Mouse (Mus musculus) CH12.LX (cell line): ENCODE results near the gene Ppp1r3g.

ENCODE experiments used
- CHD1 ChIP-seq: IDR thresholded peaks from 2 replicates; pipeline ENCODE4 v1.6.1; 2012; ENCODE audit warnings: low read depth, low read length, improper control_type of control experiment, inconsistent platforms
- CTCF ChIP-seq, 2 experiments: IDR thresholded peaks in 1 of 2; conservative IDR thresholded peaks in 1 of 2; 2 replicates each; pipeline ENCODE4 v1.5.1; 2011 to 2012; ENCODE audit warnings: low read depth in 2 of 2, low read length in 2 of 2, improper control_type of control experiment in 1 of 2, inconsistent platforms in 1 of 2, mild to moderate bottlenecking in 1 of 2, moderate library complexity in 1 of 2
- E2F4 ChIP-seq: IDR thresholded peaks from 2 replicates; pipeline ENCODE4 v1.6.1; 2011; ENCODE audit warnings: low read depth, low read length, improper control_type of control experiment; ENCODE audit not compliant: insufficient replicate concordance
- HCFC1 ChIP-seq: IDR thresholded peaks from 2 replicates; pipeline ENCODE4 v1.6.1; 2012; ENCODE audit warnings: low read depth, mild to moderate bottlenecking, inconsistent platforms, low read length, improper control_type of control experiment
- MAFK ChIP-seq: IDR thresholded peaks from 2 replicates; pipeline ENCODE4 v1.6.1; 2011; ENCODE audit warnings: low read length, improper control_type of control experiment; ENCODE audit not compliant: insufficient replicate concordance
- MEF2A ChIP-seq: IDR thresholded peaks from 2 replicates; pipeline ENCODE4 v1.6.1; 2014; ENCODE audit warnings: low read depth, mild to moderate bottlenecking, inconsistent platforms, low read length, improper control_type of control experiment, borderline replicate concordance
- POLR2A ChIP-seq: IDR thresholded peaks from 2 replicates; pipeline ENCODE4 v1.6.1; 2011; ENCODE audit warnings: low read depth, mild to moderate bottlenecking, improper control_type of control experiment, low read length
- RCOR1 ChIP-seq: conservative IDR thresholded peaks from 2 replicates; pipeline ENCODE4 v1.6.1; 2012; ENCODE audit warnings: low read depth, mild to moderate bottlenecking, inconsistent platforms, low read length, improper control_type of control experiment
- UBTF ChIP-seq: IDR thresholded peaks from 2 replicates; pipeline ENCODE4 v1.6.1; 2012; ENCODE audit warnings: low read depth, mild to moderate bottlenecking, inconsistent platforms, low read length, improper control_type of control experiment, moderate library complexity
- USF2 ChIP-seq: conservative IDR thresholded peaks from 2 replicates; pipeline ENCODE4 v1.6.1; 2011; ENCODE audit warnings: low read depth, low read length, improper control_type of control experiment

DNA sequence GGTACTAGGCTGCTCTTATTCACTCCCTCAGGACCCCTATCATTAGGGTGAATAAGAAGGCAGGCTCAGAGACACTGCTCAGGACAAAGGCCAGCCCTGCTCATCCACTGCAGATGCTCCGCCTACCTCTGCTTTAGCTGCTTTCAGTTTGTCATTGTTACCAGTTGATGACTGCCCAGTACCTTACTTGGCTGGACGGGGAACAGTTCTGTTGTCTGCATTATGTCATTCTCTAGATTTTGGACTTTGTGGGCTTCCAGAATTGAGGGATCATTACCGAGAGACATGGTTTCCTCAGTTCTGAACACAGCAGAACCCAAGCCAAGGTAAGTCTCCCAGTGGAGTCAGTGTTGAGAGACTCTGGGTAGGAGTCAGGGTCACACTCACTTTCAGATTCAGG lies 36.6 kb downstream of the Ppp1r3g start:
- TF ChIP-seq UBTF (no peak), CHD1 (no peak), CTCF (conservative IDR thresholded peaks at IDR 0.05 in 1 of 2, IDR thresholded peaks at IDR 0.05 in 1 of 2; ENCODE audit: low read depth in 2 of 2, low read length in 2 of 2) (no peak), RCOR1 (no peak), POLR2A (no peak), E2F4 (no peak), HCFC1 (no peak), MAFK (no peak), USF2 (no peak), MEF2A (no peak)
